Mouse (Mus musculus) small intestine, adult 2 months (tissue): ENCODE results near the gene Nav2.

Source experiments
- CTCF ChIP-seq: fragments of 200-500 bp; IDR thresholded peaks from 2 replicates; pipeline ENCODE4 v1.5.1; 2012; ENCODE audit warnings: low read depth, mild to moderate bottlenecking, control low read depth, inconsistent platforms, low read length, moderate library complexity, mixed read lengths; ENCODE audit not compliant: insufficient replicate concordance, insufficient read length; ENCODE audit errors: extremely low read depth
- POLR2A ChIP-seq: fragments of 200-500 bp; IDR thresholded peaks from 2 replicates; pipeline ENCODE4 v1.6.1; 2012; ENCODE audit warnings: low read depth, mild to moderate bottlenecking, control low read depth, inconsistent platforms, low read length, moderate library complexity

- TF ChIP-seq CTCF: no peak
- TF ChIP-seq POLR2A: no peak
Measured at GRCm38 (mm10) chr7:48959316-48959661, 50.8 kb downstream of the Nav2 start.
